Mouse (Mus musculus): ENCODE results near the gene Prkch.

GRCm38 (mm10) chr12:73578141-73578540 lies 6.5 kb upstream of the Prkch start:
- TF ChIP-seq CTCF (IDR thresholded peaks at IDR 0.05; ENCODE audit: low read depth) (no peak), EP300 (optimal IDR thresholded peaks at IDR 0.05) (no peak)

Data from stomach, postnatal 0 days (tissue).